Mouse (Mus musculus) heart, embryonic 11.5 days (tissue): Measurements from ENCODE around the gene Vmn1r53. TPM values are rescaled to one million over a fixed set of nuclear protein-coding genes. Genes with fewer than 3 reads are reported as not detected.
"Not testable (repeated sequence)": the region's sequence is repeated elsewhere in the genome, so short reads cannot be mapped to it uniquely, and the experiment has no call there.

Experiments used
- ATAC-seq: fragments of 200-750 bp; cut with Nextera tagmentation; replicated peaks from 2 replicates; pipeline ENCODE4 v1.8.0; 2017; ENCODE audit warnings: moderate library complexity; ENCODE audit not compliant: insufficient number of reproducible peaks, low FRiP score, low TSS enrichment
- H3K27ac ChIP-seq: fragments of 300-500 bp; sonication (generic); 2 replicates; pipeline ENCODE4 v1.5.1; 2014; ENCODE audit warnings: mild to moderate bottlenecking, low read depth, low read length
- H3K27me3 ChIP-seq: fragments of 300-500 bp; sonication (generic); 2 replicates; pipeline ENCODE4 v1.6.1; 2014; ENCODE audit warnings: mild to moderate bottlenecking, low read length, mixed read lengths; ENCODE audit not compliant: control insufficient read depth, insufficient read depth
- H3K36me3 ChIP-seq: fragments of 300-500 bp; sonication (generic); 2 replicates; pipeline ENCODE4 v1.6.1; 2014; ENCODE audit warnings: mild to moderate bottlenecking, low read length, moderate library complexity, mixed read lengths; ENCODE audit not compliant: control insufficient read depth, insufficient read depth
- H3K4me1 ChIP-seq: fragments of 300-500 bp; sonication (generic); 2 replicates; pipeline ENCODE4 v1.6.1; 2014; ENCODE audit warnings: low read length; ENCODE audit not compliant: control insufficient read depth, insufficient read depth
- H3K4me2 ChIP-seq: fragments of 300-500 bp; sonication (generic); 2 replicates; pipeline ENCODE4 v1.6.1; 2014; ENCODE audit warnings: mild to moderate bottlenecking, moderate library complexity
- H3K4me3 ChIP-seq: fragments of 300-500 bp; sonication (generic); 2 replicates; pipeline ENCODE4 v1.5.1; 2014; ENCODE audit warnings: low read depth, low read length
- H3K9ac ChIP-seq: fragments of 300-500 bp; sonication (generic); 2 replicates; pipeline ENCODE4 v1.6.1; 2014; ENCODE audit warnings: mild to moderate bottlenecking, low read depth, low read length, moderate library complexity
- H3K9me3 ChIP-seq: fragments of 300-500 bp; sonication (generic); replicated peaks from 2 replicates; pipeline ENCODE4 v1.6.1; 2016; ENCODE audit warnings: low read length; ENCODE audit not compliant: control insufficient read depth
- WGBS: fragments of 180-500 bp; shearing (Covaris S2); extraction: QIAGEN DNeasy Blood & Tissue Kit; methylation state at CpG from one replicate; pipeline ENCODE4 v1.1.7; 2014; ENCODE audit not compliant: insufficient replicate concordance; 5-methylcytosine and 5-hydroxymethylcytosine counted together
- polyA plus RNA-seq: library from polyadenylated mRNA; unstranded; fragments of >200 nt; fragmentation: Nextera tagmentation; extraction: Ambion mirVana; gene quantifications from 2 replicates; pipeline ENCODE4 v1.2.1, GENCODE M21; 2014

The Vmn1r53 gene
- not detected in 2 replicates for polyA plus RNA-seq

GRCm38 (mm10) chr6:90224338-90224737, at the start of gene Vmn1r53:
Vmn1r53 (minus strand) TSS chr6:90224438.
- ATAC-seq: no peak
- WGBS: 82% methylated on average over 1 of the region's 1 CpGs
- no peaks in the 10 kb centered on the region for H3K27me3 ChIP-seq

GRCm38 (mm10) chr6:90246000-90246399, 21.8 kb upstream of the Vmn1r53 start, which contains the start of gene Vmn1r54:
Vmn1r54 (plus strand) TSS chr6:90246300.
- Histone ChIP-seq H3K27me3 (no peaks in the 10 kb centered on the region), H3K4me1 (no peaks in the 10 kb centered on the region), H3K36me3 (no peaks in the 10 kb centered on the region), H3K9ac (no peak within 1 kb of the TSS), H3K4me3 (no peak within 1 kb of the TSS), H3K9me3 (no peaks in the 10 kb centered on the region), H3K4me2 (no peak within 1 kb of the TSS), H3K27ac (no peak within 1 kb of the TSS)
- ATAC-seq: no peak
- WGBS: 48% methylated on average over 1 of the region's 1 CpGs

More at GRCm38 (mm10) chr6:90224338-90224737, at the start of gene Vmn1r53:
- H3K4me2 ChIP-seq: no peak within 1 kb of the TSS
- H3K36me3 ChIP-seq: no peaks in the 10 kb centered on the region
- no peak within 1 kb of the TSS for H3K27ac ChIP-seq
- H3K9me3 ChIP-seq: 0 out of 2 replicates have a peak, but pooled peaks cover 2% of the 10 kb centered on the region
- no peaks in the 10 kb centered on the region for H3K4me1 ChIP-seq
- no peak within 1 kb of the TSS for H3K4me3 ChIP-seq
- H3K9ac ChIP-seq: no peak within 1 kb of the TSS

GRCm38 (mm10) chr6:90244019-90244418, 19.8 kb upstream of the Vmn1r53 start:
- Histone ChIP-seq H3K9me3 (no peaks in the 10 kb centered on the region), H3K36me3 (no peaks in the 10 kb centered on the region), H3K9ac (no peak overlapping the region), H3K27me3 (no peaks in the 10 kb centered on the region), H3K4me3 (no peak overlapping the region), H3K4me2 (no peak overlapping the region), H3K27ac (no peak overlapping the region), H3K4me1 (no peaks in the 10 kb centered on the region)
- WGBS: 67% methylated on average over 3 of the region's 3 CpGs
- ATAC-seq: no peak

- H3K27ac ChIP-seq: no peak overlapping the region
- no peak overlapping the region for H3K9ac ChIP-seq
- H3K4me3 ChIP-seq: no peak overlapping the region
- no peak overlapping the region for H3K4me2 ChIP-seq
- no peak for ATAC-seq
- H3K9me3 ChIP-seq: peaks cover 2% of the 10 kb centered on the region; the same call in 1 of the 2 replicates
- no peaks in the 10 kb centered on the region for H3K36me3 ChIP-seq
- H3K27me3 ChIP-seq: no peaks in the 10 kb centered on the region
- WGBS: 53% methylated on average over 27 of the region's 27 CpGs
- H3K4me1 ChIP-seq: no peaks in the 10 kb centered on the region
Measured at GRCm38 (mm10) chr6:90232681-90233080, 8.4 kb upstream of the Vmn1r53 start.

- not testable (repeated sequence) for H3K9ac ChIP-seq, H3K27ac ChIP-seq, ATAC-seq, H3K27me3 ChIP-seq, H3K4me2 ChIP-seq, H3K4me3 ChIP-seq, H3K4me1 ChIP-seq, H3K36me3 ChIP-seq, H3K9me3 ChIP-seq
- WGBS: 81% methylated on average over 4 of the region's 4 CpGs
Measured at GRCm38 (mm10) chr6:90232114-90232513, 7.9 kb upstream of the Vmn1r53 start.

- not testable (repeated sequence) for H3K27ac ChIP-seq, H3K9me3 ChIP-seq, H3K9ac ChIP-seq, ATAC-seq, H3K36me3 ChIP-seq, H3K4me1 ChIP-seq, H3K4me3 ChIP-seq, H3K4me2 ChIP-seq, H3K27me3 ChIP-seq
- WGBS: 77% methylated on average over 2 of the region's 2 CpGs
Measured at GRCm38 (mm10) chr6:90202493-90202892, 21.7 kb downstream of the Vmn1r53 start, which contains the start of gene V1ra8. V1ra8 (plus strand) TSS chr6:90202793.

GRCm38 (mm10) chr6:90174508-90174907, 49.7 kb downstream of the Vmn1r53 start, which contains the start of gene Vmn1r52:
Vmn1r52 (plus strand) TSS chr6:90174808.
- H3K9ac ChIP-seq: no peak within 1 kb of the TSS
- H3K27me3 ChIP-seq: no peaks in the 10 kb centered on the region
- no peak within 1 kb of the TSS for H3K27ac ChIP-seq
- H3K4me3 ChIP-seq: no peak within 1 kb of the TSS
- H3K4me1 ChIP-seq: no peaks in the 10 kb centered on the region
- H3K9me3 ChIP-seq: no peaks in the 10 kb centered on the region
- H3K36me3 ChIP-seq: no peaks in the 10 kb centered on the region
- ATAC-seq: no peak
- 52% methylated on average over 2 of the region's 2 CpGs for WGBS
- H3K4me2 ChIP-seq: no peak within 1 kb of the TSS

Other genes with a start within 250 kb of the Vmn1r53 start
- not detected in 2 replicates for gene Vmn1r47, start 208.3 kb downstream of the Vmn1r53 start, polyA plus RNA-seq
- gene Vmn1r48, start 187.6 kb downstream of the Vmn1r53 start, polyA plus RNA-seq: not detected in 2 replicates
- not detected in 2 replicates for gene Vmn1r49, start 145.9 kb downstream of the Vmn1r53 start, polyA plus RNA-seq
- not detected in 2 replicates for gene Vmn1r50, start 123.0 kb downstream of the Vmn1r53 start, polyA plus RNA-seq
- gene Vmn1r51, start 101.8 kb downstream of the Vmn1r53 start, polyA plus RNA-seq: not detected in 2 replicates
- not detected in 2 replicates for gene Vmn1r52, start 49.6 kb downstream of the Vmn1r53 start, polyA plus RNA-seq
- gene V1ra8, start 21.6 kb downstream of the Vmn1r53 start, polyA plus RNA-seq: not detected in 2 replicates
- gene Vmn1r54, start 21.9 kb upstream of the Vmn1r53 start, polyA plus RNA-seq: not detected in 2 replicates
- gene BC048671, start 76.8 kb upstream of the Vmn1r53 start, polyA plus RNA-seq: not detected in 2 replicates
- gene Chst13, start 100.7 kb upstream of the Vmn1r53 start, polyA plus RNA-seq: 0.25 and 0.30 TPM in 2 replicates
- not detected in 2 replicates for gene Uroc1, start 108.8 kb upstream of the Vmn1r53 start, polyA plus RNA-seq
- gene Zxdc, start 145.1 kb upstream of the Vmn1r53 start, polyA plus RNA-seq: 5.3 and 5.6 TPM in 2 replicates
- 0.15 TPM in 1 of 2 replicates, not detected in the other for gene Cfap100, start 204.4 kb upstream of the Vmn1r53 start, polyA plus RNA-seq
- 6.0 and 6.2 TPM in 2 replicates for gene Klf15, start 238.1 kb upstream of the Vmn1r53 start, polyA plus RNA-seq